Mouse (Mus musculus) limb, embryonic 10.5 days (tissue): ENCODE data around the gene Ccdc184. TPM values are rescaled to one million over a fixed set of nuclear protein-coding genes. Genes with fewer than 3 reads are reported as not detected.

Experiments used
- DNase-seq: peaks from one replicate; pipeline ENCODE4 v3.0.0-alpha.2; 2017; ENCODE audit warnings: low spot score
- H3K27ac ChIP-seq: fragments of 300-500 bp; sonication (generic); 2 replicates; pipeline ENCODE4 v1.5.1; 2016; ENCODE audit warnings: mild to moderate bottlenecking
- H3K27me3 ChIP-seq: fragments of 300-500 bp; sonication (generic); 2 replicates; pipeline ENCODE4 v1.6.1; 2016; ENCODE audit warnings: low read depth, mild to moderate bottlenecking; ENCODE audit not compliant: poor library complexity, severe bottlenecking
- H3K36me3 ChIP-seq: fragments of 300-500 bp; sonication (generic); 2 replicates; pipeline ENCODE4 v1.6.1; 2016; ENCODE audit warnings: mild to moderate bottlenecking, moderate library complexity
- H3K4me1 ChIP-seq: fragments of 300-500 bp; sonication (generic); 2 replicates; pipeline ENCODE4 v1.6.1; 2016
- H3K4me3 ChIP-seq: fragments of 300-500 bp; sonication (generic); 2 replicates; pipeline ENCODE4 v1.5.1; 2016; ENCODE audit warnings: mild to moderate bottlenecking, moderate library complexity
- H3K9me3 ChIP-seq: fragments of 300-500 bp; sonication (generic); replicated peaks from 2 replicates; pipeline ENCODE4 v1.6.1; 2016; ENCODE audit warnings: mild to moderate bottlenecking
- WGBS: fragments of 180-500 bp; shearing (Covaris S2); methylation state at CpG from one replicate; pipeline ENCODE4 v1.1.7; 2016; 5-methylcytosine and 5-hydroxymethylcytosine counted together
- polyA plus RNA-seq: library from polyadenylated mRNA; unstranded; fragments of >200 nt; fragmentation: Nextera tagmentation; extraction: Ambion mirVana; gene quantifications from 2 replicates; pipeline ENCODE4 v1.2.1, GENCODE M21; 2016

Ccdc184 gene
- polyA plus RNA-seq, 1 experiment from 2014 or later = 0.33 TPM

DNA sequence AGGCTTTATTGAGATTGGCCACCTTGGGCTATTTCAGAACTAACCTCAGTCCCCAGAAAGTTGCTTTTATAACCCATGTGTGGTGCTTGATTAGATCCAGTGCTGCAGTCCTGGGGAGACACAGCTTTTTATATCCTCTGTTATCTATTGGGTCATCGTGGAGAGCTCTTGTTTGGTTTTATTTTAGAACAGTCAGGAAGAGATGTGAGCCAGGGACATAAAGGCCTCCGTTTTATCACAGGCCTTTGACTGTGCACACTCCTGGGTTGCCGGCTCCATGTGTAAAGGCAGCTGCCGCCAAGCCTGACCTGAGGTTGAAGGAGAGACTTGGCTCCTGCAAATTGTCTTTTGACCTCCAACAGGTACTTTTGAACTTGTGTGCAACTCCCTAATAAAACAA, 4.4 kb upstream of the Ccdc184 start:
- Histone ChIP-seq H3K4me1 (peaks cover 6% of the 10 kb centered on the region), H3K27me3 (peaks cover 30% of the 10 kb centered on the region), H3K36me3 (no peaks in the 10 kb centered on the region), H3K27ac (no peak overlapping the region), H3K9me3 (no peaks in the 10 kb centered on the region), H3K4me3 (no peak overlapping the region)
- no peak for DNase-seq
- 60% methylated on average over 4 of the region's 4 CpGs for WGBS

GRCm38 (mm10) chr15:98165525-98165924, 1.4 kb upstream of the Ccdc184 start, which contains the start of gene Asb8:
Gene Asb8, minus strand, starts transcription at chr15:98165625.
- H3K27me3 ChIP-seq = peaks cover 60% of the 10 kb centered on the region
- no peak within 1 kb of the TSS for H3K4me3 ChIP-seq
- peaks cover 19% of the 10 kb centered on the region for H3K4me1 ChIP-seq
- no peak within 1 kb of the TSS for H3K27ac ChIP-seq
- no peaks in the 10 kb centered on the region for H3K36me3 ChIP-seq
- DNase-seq = no peak
- no peaks in the 10 kb centered on the region for H3K9me3 ChIP-seq
- WGBS = 82% methylated on average over 5 of the region's 5 CpGs

DNA sequence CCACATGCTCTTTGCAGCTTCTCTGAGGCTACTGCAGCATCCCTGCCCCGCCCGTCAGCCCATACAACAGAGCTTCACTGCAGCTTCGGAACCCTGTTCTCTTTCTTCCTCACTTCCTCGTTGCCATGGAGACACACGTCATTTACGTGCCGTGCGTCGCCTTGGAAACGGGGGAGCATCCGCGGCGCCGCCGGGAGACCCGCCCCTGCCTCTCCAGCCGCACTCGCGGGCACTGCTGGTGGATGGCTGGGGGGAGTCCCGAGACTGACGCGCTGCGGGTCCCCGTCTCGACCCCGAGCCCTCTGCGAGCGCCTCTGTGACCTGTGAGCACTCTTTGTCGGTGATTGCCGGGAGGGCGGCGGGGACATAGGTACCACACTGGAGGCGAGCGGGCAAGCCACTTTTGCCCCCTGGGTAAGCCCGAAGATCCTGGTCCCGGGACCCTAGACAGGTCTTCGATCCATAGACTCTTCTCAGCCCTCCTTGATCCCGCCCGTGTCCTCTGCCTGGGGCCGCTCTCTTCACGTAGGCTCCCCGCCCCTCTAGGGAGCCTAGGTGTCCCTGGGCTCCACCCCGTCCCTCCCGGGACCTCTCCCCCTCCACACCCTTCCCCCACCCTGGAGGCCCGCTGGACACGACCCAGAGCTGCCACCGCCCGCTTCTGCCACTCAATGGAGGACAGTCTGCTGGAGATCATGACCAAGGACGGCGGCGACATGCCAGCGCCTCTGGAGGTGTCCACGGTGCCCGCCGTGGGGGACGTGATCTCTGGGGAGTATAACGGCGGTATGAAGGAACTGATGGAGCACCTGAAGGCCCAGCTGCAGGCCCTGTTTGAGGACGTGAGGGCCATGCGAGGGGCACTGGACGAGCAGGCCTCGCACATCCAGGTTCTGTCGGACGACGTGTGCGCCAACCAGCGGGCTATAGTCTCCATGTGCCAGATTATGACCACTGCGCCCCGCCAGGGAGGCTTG, 975 bp downstream of the Ccdc184 start:
- peak overlapping the region; percentile 64 for H3K27ac ChIP-seq
- H3K27me3 ChIP-seq = peaks cover 84% of the 10 kb centered on the region
- H3K4me3 ChIP-seq = peak overlapping the region; percentile 62
- H3K9me3 ChIP-seq = no peaks in the 10 kb centered on the region
- 1% methylated on average over 69 of the region's 69 CpGs for WGBS
- DNase-seq = peak; percentile 87
- H3K36me3 ChIP-seq = no peaks in the 10 kb centered on the region
- H3K4me1 ChIP-seq = peaks cover 19% of the 10 kb centered on the region

DNA sequence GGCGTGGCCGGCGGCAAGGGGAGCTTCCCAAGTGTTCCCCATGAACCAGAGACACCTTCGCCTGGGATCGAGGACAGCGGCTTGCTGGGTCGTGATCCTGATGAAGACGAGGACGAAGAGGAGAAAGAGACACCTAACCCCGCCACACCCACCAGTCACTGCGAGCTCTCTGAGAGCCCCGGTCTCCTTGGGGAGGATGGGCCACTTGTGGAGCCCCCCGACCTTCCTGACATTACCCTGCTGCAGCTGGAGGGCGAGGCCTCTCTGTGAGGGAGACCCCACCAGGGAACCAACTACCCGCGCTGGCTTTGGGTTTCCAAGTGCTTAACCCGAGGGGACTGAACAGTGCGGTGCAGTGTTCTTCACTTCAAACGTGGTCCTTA, 1.7 kb downstream of the Ccdc184 start:
- Histone ChIP-seq H3K27me3 (peaks cover 90% of the 10 kb centered on the region), H3K27ac (no peak overlapping the region), H3K9me3 (no peaks in the 10 kb centered on the region), H3K4me1 (peaks cover 19% of the 10 kb centered on the region), H3K36me3 (no peaks in the 10 kb centered on the region), H3K4me3 (peak overlapping the region; percentile 62)
- peak; percentile 43 for DNase-seq
- 4% methylated on average over 19 of the region's 19 CpGs for WGBS

GRCm38 (mm10) chr15:98170365-98170764, 3.4 kb downstream of the Ccdc184 start:
- DNase-seq = no peak
- Histone ChIP-seq H3K27ac (no peak overlapping the region), H3K27me3 (peaks cover 91% of the 10 kb centered on the region), H3K36me3 (no peaks in the 10 kb centered on the region), H3K4me1 (peaks cover 19% of the 10 kb centered on the region), H3K4me3 (no peak overlapping the region), H3K9me3 (no peaks in the 10 kb centered on the region)
- 47% methylated on average over 7 of the region's 7 CpGs for WGBS

DNA sequence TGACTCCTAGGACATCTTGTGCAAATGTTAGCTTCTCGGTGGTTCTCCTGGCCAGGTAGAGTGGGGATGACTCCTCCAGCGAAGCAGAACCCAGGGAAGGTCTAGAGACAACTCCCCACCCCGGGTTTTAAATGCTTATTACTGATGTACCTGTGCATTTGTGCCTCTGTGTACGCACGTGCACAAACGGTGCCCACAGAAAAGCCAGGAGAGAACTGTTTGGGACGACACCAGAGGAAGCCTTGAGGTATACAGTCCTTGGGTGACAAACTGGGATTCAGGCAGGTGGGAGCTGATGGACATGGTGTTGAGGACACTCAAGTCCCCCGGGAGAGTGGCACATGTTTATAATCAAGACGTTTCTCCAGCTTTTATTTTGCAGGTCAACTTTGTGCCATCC, 4.0 kb downstream of the Ccdc184 start:
- H3K27ac ChIP-seq = no peak overlapping the region
- H3K4me3 ChIP-seq = no peak overlapping the region
- H3K27me3 ChIP-seq = peaks cover 91% of the 10 kb centered on the region
- no peaks in the 10 kb centered on the region for H3K9me3 ChIP-seq
- no peaks in the 10 kb centered on the region for H3K36me3 ChIP-seq
- DNase-seq = no peak
- WGBS = 73% methylated on average over 9 of the region's 9 CpGs
- peaks cover 19% of the 10 kb centered on the region for H3K4me1 ChIP-seq

GRCm38 (mm10) chr15:98172113-98172512, 5.2 kb downstream of the Ccdc184 start:
- Histone ChIP-seq H3K27me3 (peaks cover 87% of the 10 kb centered on the region), H3K27ac (no peak overlapping the region), H3K4me3 (no peak overlapping the region), H3K4me1 (peaks cover 13% of the 10 kb centered on the region), H3K36me3 (no peaks in the 10 kb centered on the region), H3K9me3 (no peaks in the 10 kb centered on the region)
- DNase-seq = no peak
- 79% methylated on average over 5 of the region's 5 CpGs for WGBS

DNA sequence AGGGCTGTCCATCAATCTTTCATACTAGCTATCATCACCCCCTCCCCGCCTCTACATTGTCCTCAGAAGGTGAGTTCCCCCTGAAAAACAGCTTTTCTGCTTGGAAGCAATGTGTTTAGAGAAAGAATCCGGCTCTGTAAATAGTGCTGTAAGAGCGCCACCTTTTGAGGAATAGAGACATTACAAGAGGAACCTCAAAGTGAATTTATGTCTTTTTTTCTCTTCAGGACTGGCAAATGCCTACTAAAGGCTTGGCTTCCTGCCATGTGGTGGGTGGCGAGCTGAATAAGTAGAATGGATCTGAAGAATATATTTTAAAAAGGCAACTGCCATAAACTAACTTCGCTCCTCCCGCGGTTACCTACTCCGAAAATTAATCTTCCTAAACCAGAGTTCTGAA, 6.9 kb downstream of the Ccdc184 start:
- peaks cover 72% of the 10 kb centered on the region for H3K27me3 ChIP-seq
- no peak for DNase-seq

GRCm38 (mm10) chr15:98177320-98177719, 10.4 kb downstream of the Ccdc184 start:
- DNase-seq = no peak
- H3K4me3 ChIP-seq = no peak overlapping the region
- H3K36me3 ChIP-seq = no peaks in the 10 kb centered on the region
- peaks cover 52% of the 10 kb centered on the region for H3K27me3 ChIP-seq
- H3K9me3 ChIP-seq = no peaks in the 10 kb centered on the region
- H3K27ac ChIP-seq = no peak overlapping the region
- peaks cover 14% of the 10 kb centered on the region for H3K4me1 ChIP-seq
- WGBS = 77% methylated on average over 3 of the region's 3 CpGs

More for the DNA sequence above, 6.9 kb downstream of the Ccdc184 start:
- no peak overlapping the region for H3K27ac ChIP-seq
- H3K36me3 ChIP-seq = no peaks in the 10 kb centered on the region
- no peaks in the 10 kb centered on the region for H3K9me3 ChIP-seq
- H3K4me3 ChIP-seq = no peak overlapping the region
- 47% methylated on average over 8 of the region's 8 CpGs for WGBS
- H3K4me1 ChIP-seq = 0 out of 2 replicates have a peak, but pooled peaks cover under 1% of the 10 kb centered on the region

- peaks cover 27% of the 10 kb centered on the region for H3K27me3 ChIP-seq
- no peak for DNase-seq
- H3K4me1 ChIP-seq = peaks cover 14% of the 10 kb centered on the region
- H3K36me3 ChIP-seq = no peaks in the 10 kb centered on the region
- H3K27ac ChIP-seq = peak overlapping the region; percentile 67
- H3K9me3 ChIP-seq = no peaks in the 10 kb centered on the region
- WGBS = 6% methylated on average over 26 of the region's 26 CpGs
- peak overlapping the region; percentile 61 for H3K4me3 ChIP-seq
These were observed 13.7 kb downstream of the Ccdc184 start for GRCm38 (mm10) chr15:98180567-98181131.

DNA sequence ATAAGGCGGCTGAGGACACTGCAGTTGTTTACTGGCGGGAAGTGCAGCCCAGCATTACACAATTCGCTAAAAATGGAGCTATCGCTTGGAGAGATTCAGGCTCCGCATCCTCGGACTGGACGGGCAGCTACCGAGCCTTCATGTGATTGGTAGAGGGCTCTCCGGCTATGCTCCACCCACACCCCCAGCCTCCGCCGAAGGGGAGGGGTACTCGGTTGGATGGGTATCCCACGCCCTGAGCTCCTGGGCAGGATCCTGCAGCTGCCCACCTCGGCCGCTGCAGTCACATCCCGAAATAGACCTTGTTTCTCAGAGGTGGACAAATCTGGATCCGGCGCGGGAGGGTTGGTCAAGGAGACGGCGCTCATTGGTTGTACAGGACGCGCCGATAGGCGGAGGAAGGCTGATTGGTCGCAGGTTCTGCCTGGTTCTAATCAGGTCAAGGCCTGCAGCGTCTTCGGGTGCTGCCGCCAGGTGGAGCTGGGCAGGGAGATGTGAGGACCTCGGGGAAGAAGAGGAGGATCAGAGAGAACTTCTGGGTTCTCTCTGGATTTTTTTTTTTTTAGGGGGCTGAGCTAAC, 14.3 kb downstream of the Ccdc184 start:
- H3K4me3 ChIP-seq = peak overlapping the region; percentile 61
- peak; percentile 94 for DNase-seq
- H3K27me3 ChIP-seq = peaks cover 22% of the 10 kb centered on the region
- no peaks in the 10 kb centered on the region for H3K36me3 ChIP-seq
- H3K4me1 ChIP-seq = peaks cover 14% of the 10 kb centered on the region
- peak overlapping the region; percentile 67 for H3K27ac ChIP-seq
- no peaks in the 10 kb centered on the region for H3K9me3 ChIP-seq
- WGBS = 1% methylated on average over 30 of the region's 30 CpGs

DNA sequence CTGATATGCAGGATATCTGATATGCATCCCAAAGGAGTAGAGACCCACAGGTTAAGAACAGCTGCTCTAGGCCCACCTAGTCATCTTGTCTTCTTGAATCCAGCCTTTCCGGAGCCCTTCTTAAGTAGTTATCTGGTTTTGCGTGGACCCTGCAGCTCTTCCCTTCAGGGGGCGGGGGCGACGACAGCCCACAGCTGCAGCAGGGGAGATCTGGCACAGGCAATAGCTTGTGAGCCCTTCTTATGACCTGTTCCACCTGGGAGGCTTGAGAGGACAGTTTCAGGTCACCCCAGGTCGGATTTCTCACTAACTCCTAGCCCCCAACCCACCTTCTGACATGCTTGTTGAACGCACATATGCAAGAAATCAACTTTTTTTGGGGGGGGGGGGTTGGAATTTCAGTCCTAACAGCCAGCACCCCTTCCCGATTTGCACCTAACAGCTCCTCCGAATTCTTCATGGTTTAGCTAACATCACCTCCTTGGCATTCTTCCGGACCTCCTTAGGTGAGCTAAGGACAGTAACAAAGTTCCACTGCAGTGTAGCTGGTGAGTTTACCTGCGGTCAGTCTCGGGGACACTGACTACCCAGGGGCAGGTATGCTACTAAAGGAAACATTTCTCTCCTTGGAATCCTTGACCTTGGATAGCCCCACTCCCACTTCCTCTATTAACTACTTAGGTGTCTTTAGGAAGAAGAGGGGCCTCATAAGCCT, 15.1 kb downstream of the Ccdc184 start:
- WGBS = 68% methylated on average over 12 of the region's 12 CpGs
- Histone ChIP-seq H3K27ac (no peak overlapping the region), H3K27me3 (peaks cover 16% of the 10 kb centered on the region), H3K9me3 (no peaks in the 10 kb centered on the region), H3K4me3 (no peak overlapping the region; the same call in 1 of the 2 replicates), H3K4me1 (peaks cover 14% of the 10 kb centered on the region), H3K36me3 (no peaks in the 10 kb centered on the region)
- DNase-seq = no peak
